Mouse (Mus musculus) ovary, postnatal 14 days (tissue): Measurements from ENCODE around the gene Fam110a.

Source experiments
- DNase-seq: peaks from one replicate; pipeline ENCODE4 v3.0.0; 2022; ENCODE audit warnings: low spot score

Gene Fam110a

GRCm38 (mm10) chr2:151970191-151971172 is 9.5 kb downstream of the Fam110a start:
- peak; percentile 64 for DNase-seq

GRCm38 (mm10) chr2:151969396-151969795 is 10.6 kb downstream of the Fam110a start:
- DNase-seq, result no peak

- no peak for DNase-seq
These were observed 11.0 kb downstream of the Fam110a start for GRCm38 (mm10) chr2:151968986-151969385.

- no peak for DNase-seq
These were observed 11.6 kb downstream of the Fam110a start for GRCm38 (mm10) chr2:151968451-151968850.

- no peak for DNase-seq
These were observed 12.2 kb downstream of the Fam110a start for GRCm38 (mm10) chr2:151967792-151968191.

GRCm38 (mm10) chr2:151967176-151967750 is 12.8 kb downstream of the Fam110a start:
- no peak for DNase-seq

- DNase-seq, result no peak
These were observed 16.0 kb downstream of the Fam110a start for GRCm38 (mm10) chr2:151964052-151964451.

- no peak for DNase-seq
These were observed 16.7 kb downstream of the Fam110a start for GRCm38 (mm10) chr2:151963319-151963718.

GRCm38 (mm10) chr2:151962474-151962873 is 17.5 kb downstream of the Fam110a start:
- peak; percentile 49 for DNase-seq

GRCm38 (mm10) chr2:151961284-151962196 is 18.5 kb downstream of the Fam110a start:
- DNase-seq, result no peak

- DNase-seq, result no peak
These were observed 20.7 kb downstream of the Fam110a start for GRCm38 (mm10) chr2:151959274-151959673.

GRCm38 (mm10) chr2:151956500-151957137 is 23.4 kb downstream of the Fam110a start:
- no peak for DNase-seq

GRCm38 (mm10) chr2:151953665-151954064 is 26.4 kb downstream of the Fam110a start:
- DNase-seq, result no peak

- DNase-seq, result no peak
These were observed 30.8 kb downstream of the Fam110a start for GRCm38 (mm10) chr2:151949082-151949774.

GRCm38 (mm10) chr2:151948311-151948710 is 31.7 kb downstream of the Fam110a start:
- no peak for DNase-seq

GRCm38 (mm10) chr2:151947617-151948016 is 32.4 kb downstream of the Fam110a start:
- no peak for DNase-seq

- no peak for DNase-seq
These were observed 35.9 kb downstream of the Fam110a start for GRCm38 (mm10) chr2:151944106-151944505.

GRCm38 (mm10) chr2:151941269-151941668 is 38.8 kb downstream of the Fam110a start:
- no peak for DNase-seq

GRCm38 (mm10) chr2:151939651-151940420 is 40.2 kb downstream of the Fam110a start:
- DNase-seq, result no peak

- DNase-seq, result no peak
These were observed 41.2 kb downstream of the Fam110a start for GRCm38 (mm10) chr2:151938780-151939200.
